Mouse (Mus musculus) thymus, postnatal 36 days (tissue): ENCODE measurements around the gene Taf12.

Experiments used
- DNase-seq, 2 experiments: peaks; one replicate each; pipeline ENCODE4 v3.0.0; 2022; ENCODE audit warnings: mixed read lengths in 2 of 2

Taf12 gene

GRCm38 (mm10) chr4:132274156-132274862 lies at the start of gene Taf12:
Gene Taf12, plus strand, starts transcription at chr4:132274375.
- peak; percentile 91 to 94 for DNase-seq

GRCm38 (mm10) chr4:132230422-132230821 lies 43.8 kb upstream of the Taf12 start:
- DNase-seq = no peak

DNA sequence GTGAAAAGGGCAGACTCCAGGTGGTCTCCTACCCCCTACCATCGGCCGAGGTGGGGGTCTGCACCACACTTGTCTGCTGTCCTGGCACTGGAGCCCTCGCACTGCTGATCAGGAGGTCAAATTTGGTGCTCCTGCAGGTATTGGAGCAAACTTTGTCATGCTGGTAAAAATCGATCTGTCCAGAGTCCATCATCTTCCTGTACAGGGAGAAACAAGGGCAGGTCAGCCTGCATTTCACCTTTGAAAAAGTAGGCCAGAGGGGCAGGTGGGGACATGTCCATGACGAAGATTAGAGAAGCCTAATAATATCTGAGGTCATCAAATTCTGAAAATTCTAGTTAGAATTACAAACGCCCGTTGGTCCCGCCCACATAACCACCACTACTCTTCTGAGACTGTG lies 39.5 kb upstream of the Taf12 start:
- no peak for DNase-seq

DNA sequence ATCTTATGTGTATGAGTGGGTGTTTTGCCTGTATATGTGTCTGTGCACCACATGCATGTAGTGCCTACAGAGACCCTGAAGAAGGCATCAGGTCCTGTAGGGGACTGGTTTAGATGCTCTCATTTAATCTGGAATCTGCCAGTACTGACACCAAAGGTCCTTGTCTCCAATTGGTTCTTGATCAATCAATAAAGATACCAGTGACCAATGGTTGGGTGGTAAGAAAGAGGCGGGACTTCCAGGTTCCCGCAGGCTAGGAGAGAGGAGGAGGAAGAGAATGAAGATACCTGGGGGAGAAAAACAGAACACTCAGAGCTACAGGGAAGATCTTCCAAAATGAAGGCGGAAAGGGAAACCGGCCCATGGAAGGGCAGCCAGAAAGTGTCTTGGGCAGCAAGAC lies 35.8 kb upstream of the Taf12 start:
- DNase-seq = no peak

- DNase-seq = no peak
These were observed 33.8 kb upstream of the Taf12 start for GRCm38 (mm10) chr4:132240367-132240766.

DNA sequence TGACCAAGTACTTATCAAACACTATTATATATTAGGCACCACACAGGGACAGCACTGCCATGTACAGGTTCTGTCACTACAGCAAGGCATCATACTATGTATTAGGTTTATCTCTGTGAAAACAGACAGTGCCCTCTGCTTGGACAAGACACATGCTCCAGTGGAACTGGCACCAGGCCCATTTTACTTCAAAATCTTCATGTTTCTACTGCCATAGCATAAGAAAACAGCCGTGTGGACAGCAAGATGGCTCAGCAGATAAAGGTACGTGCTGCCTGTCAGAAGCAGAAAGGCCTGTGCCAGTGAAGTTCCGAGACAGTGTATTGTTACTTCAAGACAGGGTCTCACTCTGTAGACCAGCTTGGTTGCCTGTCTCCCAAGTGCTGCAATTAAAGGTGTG lies 33.0 kb upstream of the Taf12 start:
- no peak for DNase-seq

GRCm38 (mm10) chr4:132245643-132246042 lies 28.5 kb upstream of the Taf12 start:
- no peak for DNase-seq

DNA sequence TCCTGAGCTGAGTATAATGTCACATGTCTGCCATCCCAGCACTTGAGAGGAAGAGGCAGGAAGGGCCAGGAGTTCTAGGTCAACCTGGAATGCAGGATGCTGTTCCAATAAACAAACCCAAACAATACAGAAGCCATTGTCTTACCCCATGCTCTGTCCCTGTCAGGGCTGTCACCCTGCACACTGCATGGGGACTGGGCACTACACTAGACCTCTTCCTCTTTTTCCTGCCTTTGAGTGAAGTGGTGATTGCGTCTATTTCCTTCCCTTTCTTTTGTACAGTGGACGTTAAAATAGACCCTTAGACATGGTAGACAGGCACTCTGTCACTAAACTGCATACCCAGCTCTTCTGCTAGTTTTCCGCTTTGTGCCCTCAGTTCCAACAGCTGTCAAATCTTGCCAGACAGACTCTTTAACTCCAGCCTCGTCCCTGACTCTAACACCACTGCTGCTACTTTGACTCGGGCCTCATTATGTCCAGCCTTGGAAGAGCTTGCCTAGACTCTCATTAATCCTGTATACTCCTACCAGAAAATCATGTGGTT lies 26.7 kb upstream of the Taf12 start:
- no peak for DNase-seq

- no peak for DNase-seq
These were observed 22.6 kb upstream of the Taf12 start for GRCm38 (mm10) chr4:132251596-132251995.

GRCm38 (mm10) chr4:132253128-132253527 lies 21.0 kb upstream of the Taf12 start:
- no peak for DNase-seq

DNA sequence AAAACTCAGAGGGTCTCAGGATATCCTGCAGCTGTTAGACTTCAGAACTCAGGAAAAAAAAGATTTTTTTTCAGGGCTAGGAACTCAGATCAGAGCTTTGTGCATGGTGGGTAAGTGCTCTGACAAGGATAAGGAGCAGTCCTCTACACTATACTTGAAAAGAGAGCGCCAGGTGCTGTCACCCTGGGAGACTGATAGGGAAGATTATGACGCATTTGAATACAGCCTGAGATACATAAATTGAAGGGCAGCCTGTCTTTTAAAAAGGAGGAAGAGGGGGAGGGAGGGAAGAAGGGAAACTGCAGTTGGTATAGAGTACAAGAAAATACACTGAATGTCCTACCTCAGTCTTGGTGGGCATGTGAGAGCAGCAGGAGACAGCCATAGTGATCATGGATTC lies 20.6 kb upstream of the Taf12 start:
- DNase-seq = no peak

DNA sequence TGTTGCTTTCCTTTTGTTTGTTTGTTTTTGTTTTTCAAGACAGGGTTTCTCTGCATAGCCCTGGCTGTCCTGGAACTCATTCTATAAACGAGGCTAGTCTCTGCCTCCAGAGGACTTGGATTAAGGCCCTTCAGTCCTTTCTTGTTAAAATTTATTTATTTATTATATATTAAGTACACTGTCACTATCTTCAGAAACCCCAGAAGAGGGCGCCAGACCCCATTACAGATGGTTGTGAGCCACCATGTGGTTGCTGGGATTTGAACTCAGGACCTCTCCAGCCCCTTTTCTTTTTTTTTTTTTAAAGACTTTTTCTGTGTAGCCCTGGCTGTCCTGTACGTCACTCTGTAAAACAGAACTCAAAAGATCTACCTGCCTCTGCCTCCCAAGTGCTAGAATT lies 19.2 kb upstream of the Taf12 start:
- DNase-seq = no peak

DNA sequence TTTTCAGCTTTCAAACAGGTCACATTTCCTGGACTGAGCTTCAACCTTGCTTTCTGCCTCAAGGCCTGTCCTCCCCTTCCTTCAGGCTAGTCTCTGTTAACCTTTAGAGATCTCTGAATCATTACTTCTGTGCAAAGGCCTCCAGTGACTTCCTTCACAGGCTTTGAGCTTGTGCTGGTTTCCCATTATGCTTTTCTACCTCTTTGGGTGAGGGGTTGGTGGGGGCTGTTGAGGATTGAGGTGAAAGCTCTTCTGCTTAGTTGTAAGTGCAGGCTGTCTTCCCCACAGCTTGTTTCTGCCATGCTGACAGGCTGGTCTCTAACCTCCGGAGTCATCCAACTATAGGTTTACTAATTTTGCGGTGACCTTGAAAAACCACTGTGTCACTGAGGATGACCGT lies 17.8 kb upstream of the Taf12 start:
- no peak for DNase-seq

- DNase-seq = no peak
These were observed 14.9 kb upstream of the Taf12 start for GRCm38 (mm10) chr4:132259248-132259647.

GRCm38 (mm10) chr4:132260404-132261379 lies 13.5 kb upstream of the Taf12 start:
- peak; percentile 58 to 65 for DNase-seq

DNA sequence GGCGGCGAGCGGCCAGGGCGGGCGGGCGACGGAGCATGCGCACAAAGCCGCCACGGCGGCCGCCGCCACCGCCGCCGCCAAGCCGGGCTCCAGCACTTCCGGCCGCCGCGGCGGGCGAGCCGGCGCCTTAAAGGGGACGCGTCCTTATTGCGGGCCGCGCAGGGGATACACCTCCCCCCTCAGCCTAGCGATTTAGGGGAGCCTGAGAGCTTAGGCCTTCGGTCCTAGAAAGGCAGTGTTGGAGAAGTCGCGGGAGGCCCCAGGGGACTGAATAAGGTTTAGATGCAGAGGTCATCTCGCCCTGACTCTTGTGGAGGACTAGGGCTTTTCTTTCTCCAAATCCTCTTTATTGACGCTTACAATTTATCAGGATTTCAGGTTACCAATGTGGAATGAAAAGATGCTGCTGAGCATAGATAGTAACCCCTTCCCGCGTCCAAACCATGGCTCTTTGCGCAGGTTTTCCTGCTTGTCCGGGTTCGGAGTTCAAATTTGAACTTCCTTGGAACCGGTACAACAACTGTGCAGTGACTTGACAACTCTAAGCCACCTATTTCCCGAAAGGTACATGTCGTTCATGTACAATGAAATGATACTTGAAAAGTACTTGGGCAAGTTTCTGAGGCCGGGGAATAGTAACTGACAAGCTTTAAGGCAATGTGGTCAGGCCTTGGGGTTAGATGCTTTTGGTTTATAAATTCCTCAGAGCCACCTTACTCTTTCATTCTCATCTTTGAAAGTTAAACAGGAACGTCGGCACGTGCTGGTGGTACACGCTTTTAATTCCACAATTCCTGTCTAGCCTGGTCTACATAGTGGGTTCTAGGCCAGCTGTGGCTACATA lies 12.4 kb upstream of the Taf12 start, which contains the start of gene Gmeb1:
Gmeb1 (minus strand) TSS at position 89 of the 844 bp plus-strand sequence.
- peak; percentile 78 to 85 for DNase-seq

DNA sequence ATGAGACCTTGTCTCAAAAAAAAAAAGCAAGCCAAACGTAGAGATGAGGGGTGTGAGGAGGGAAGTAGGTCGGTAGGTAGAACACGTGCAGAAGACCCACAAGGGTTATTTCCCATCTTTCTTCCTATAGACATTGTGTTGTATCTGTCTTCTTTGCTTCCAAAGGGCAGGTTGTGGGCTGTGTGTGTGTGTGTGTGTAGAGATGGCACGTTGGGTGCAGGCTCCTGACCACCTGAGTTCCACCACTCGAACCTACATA lies 11.9 kb upstream of the Taf12 start:
- no peak for DNase-seq

GRCm38 (mm10) chr4:132263313-132263712 lies 10.9 kb upstream of the Taf12 start:
- no peak for DNase-seq

DNA sequence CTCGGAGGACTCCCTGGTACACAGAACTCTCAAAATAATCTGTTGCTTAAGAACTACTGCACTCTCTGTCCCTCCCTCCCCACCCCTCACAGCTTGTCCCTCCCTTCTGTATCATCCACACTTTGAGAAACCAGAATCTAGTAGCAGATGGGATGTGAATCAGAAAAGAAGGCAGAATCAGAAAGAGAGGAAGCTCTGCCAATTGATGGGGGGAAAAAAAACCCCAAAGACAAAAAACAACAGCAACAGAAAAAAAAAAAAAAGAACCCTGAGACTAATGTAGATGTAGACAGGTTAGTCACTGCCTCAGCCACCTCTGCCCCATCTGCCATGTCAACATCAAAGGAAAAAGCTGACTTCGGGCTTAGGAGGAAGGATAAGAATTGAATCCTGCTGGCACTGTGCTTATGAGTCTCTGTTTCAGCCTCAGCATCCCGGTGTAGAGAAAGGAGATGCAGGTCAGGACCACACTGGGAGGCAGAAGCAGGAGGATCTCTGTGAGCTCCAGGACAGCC lies 7.3 kb upstream of the Taf12 start:
- DNase-seq = no peak

DNA sequence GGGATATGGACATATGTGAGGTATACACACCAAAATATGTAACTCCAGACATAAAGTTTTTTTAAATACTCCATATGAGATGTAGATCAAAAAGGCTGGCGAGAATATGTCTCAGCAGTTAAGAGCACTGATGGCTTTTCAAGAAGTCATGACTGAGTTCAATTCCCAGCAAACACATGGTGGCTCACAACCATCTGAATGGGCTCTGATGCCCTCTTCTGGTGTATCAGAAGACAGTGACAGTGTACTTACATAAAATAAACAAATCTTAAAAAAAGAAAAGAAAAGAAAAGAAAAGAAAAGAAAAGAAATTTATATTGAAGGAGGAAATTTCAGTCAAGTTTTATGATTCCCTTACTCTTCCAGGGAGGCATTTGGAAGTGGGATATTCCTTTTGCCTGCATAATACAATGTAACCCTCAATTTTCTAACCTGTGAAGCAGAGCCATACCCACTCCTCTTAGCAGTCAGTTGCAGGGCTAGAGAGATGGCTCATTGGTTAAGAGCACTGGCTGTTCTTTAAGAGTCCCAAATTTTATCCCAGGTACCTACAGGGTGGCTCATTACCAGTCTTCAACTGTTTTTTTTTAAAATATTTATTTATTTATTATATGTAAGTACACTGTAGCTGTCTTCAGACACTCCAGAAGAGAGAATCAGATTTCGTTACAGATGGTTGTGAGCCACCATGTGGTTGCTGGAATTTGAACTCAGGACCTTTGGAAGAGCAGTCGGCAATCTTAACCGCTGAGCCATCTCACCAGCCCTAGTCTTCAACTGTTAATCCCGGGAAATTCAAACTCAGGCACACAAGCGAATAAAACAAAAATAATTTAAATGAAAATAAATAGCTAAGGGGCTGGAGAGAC lies 5.1 kb upstream of the Taf12 start:
- no peak for DNase-seq

DNA sequence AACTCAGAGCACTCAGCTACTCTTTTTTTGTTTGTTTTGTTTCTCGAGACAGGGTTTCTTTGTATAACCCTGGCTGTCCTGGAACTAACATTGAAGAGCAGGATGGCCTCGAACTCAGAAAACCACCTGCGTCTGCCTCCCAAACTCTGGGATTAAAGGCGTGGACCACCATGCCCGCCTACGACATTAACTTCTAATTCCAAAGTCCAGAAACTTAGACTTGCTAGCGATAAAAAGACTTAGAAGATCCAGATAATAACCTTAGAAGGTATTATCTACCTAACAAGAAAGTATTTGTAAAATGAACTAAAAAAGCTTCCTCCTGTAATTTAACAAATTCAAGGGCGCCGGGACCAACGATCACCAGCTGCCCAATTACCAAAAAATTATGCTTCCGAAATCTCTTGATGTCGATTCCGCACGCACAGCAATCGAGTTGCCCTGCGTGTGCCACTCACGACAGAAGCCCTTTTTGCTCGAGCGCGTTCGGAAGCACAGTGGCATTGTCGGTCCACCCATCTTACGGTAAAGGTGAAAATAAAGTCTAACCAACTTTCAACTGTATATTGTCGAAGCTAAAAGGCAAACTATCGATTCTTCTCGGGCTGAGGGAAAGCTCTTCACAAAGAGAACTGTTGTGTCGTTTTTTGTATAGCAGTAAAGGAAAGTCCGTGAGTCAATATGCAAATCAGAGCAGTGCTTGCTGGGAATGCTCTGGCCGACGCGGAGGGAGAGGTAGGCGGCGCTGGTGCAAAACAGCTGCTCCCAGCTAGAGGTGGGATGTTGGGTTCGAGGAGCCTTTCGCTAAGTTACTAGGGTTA lies 4.2 kb upstream of the Taf12 start:
- peak; percentile 84 to 87 for DNase-seq
